Mouse (Mus musculus) frontal cortex, postnatal 36 days (tissue): Measurements from ENCODE around the gene Tmeff1.
A peak's percentile ranks its signal among the peaks of the same experiment; 100 is the strongest.

Experiments
- DNase-seq, 2 experiments: peaks; one replicate each; pipeline ENCODE4 v3.0.0; 2022; ENCODE audit warnings: low spot score in 2 of 2

The Tmeff1 gene

DNA sequence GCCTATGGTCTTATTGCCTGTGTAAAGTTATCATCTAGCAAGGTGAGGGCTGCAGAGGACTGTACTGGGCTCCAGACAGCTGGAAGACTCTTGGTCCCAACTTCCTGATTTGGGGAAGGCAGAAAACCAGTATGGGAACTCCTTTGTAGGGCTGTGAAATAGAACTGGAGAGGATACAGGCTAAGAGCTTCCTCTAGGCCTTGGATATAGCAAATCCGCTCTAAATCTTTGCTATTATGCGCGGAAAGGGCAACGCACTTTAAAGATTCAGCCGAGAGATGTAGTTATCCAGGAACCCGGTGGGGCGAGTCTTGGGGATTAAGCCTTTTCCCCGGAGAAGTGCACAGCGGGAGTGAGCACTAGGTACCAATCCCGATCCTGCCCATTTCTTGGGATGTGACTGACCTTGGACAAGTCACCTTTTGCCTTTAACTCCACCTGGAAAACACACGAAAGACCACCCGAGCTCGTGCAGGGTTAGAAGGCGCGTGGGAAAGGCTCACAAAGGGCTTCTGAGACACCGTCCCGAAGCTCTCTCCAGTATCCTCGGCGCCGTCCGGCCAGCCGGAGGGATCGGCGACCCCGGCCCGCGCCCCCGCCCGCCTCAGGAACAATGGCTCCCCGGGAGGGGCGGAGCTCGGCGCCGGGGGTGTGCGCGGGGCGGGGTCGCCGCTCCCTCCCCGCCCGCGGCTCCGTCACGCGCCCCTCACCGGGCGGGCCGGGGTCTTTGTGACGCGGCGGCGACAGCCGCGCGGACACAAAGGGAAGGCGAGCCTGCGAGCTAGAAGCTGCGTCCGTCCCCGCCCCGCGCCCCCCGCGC lies at the start of gene Tmeff1:
Tmeff1 (plus strand) TSS at position 754 of the 820 bp plus-strand sequence.
- DNase-seq: peak; percentile 31 to 39

GRCm38 (mm10) chr4:48536275-48536674 lies 48.7 kb upstream of the Tmeff1 start:
- no peak for DNase-seq

- no peak for DNase-seq
Measured at GRCm38 (mm10) chr4:48537024-48537423, 48.0 kb upstream of the Tmeff1 start.

DNA sequence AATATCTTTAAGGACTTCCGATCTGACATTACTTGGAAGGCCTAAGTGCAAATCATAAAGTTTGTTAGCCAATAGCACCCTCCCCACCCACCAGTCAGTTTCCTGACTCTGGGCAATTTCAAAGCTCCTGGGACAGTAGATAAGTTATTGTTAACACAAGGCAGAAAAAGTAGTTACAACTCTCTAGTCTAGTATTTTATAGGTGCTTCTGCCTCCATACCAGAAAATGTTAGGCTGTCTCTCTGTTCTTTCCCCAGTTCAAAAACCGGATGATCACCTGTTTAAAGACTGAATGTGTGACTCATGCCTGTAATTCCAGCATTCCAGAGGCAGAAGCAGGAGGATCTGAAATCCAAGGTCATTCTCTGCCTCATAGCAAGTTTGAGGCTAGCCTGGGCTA lies 46.4 kb upstream of the Tmeff1 start:
- DNase-seq: no peak

DNA sequence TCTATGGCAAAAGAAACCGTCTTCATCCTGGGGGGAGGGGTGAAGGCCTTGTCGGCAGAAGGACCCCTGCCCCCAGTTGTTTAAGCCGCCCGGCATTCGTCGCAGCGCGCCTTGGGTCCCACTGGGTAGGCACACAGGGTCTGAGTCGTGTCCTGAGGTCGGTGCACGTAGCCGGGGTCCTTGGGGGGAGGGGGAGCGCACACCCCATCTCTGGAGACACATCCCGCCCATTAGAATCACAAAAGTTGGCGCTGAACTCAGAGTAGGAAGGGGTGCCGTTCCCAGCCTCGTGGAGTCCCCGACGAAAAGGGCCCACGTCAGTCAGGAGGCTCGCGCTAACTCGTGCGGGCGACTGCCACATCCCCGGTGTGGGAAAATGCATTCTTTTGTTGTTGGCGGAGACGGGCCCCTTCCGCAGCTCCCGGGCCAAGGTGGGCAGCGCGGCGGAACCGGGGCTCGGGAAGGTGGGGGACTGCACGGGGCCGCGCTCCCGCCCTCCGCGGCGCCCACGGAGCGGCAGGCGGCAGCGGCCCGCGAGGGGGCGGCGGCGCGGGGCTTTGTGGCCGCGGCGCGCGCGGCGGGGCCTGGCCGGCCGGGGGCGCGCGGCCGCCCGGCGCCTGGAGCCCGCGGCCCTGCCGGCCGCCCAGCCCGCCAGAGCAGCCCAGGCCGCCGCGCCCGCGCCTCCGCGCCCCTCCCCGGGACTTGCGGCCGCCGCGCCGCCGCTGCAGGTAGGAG lies 45.0 kb upstream of the Tmeff1 start, which contains the start of gene Msantd3:
Msantd3 (plus strand) TSS at position 95 of the 735 bp plus-strand sequence.
- peak; percentile 41 to 50 for DNase-seq

DNA sequence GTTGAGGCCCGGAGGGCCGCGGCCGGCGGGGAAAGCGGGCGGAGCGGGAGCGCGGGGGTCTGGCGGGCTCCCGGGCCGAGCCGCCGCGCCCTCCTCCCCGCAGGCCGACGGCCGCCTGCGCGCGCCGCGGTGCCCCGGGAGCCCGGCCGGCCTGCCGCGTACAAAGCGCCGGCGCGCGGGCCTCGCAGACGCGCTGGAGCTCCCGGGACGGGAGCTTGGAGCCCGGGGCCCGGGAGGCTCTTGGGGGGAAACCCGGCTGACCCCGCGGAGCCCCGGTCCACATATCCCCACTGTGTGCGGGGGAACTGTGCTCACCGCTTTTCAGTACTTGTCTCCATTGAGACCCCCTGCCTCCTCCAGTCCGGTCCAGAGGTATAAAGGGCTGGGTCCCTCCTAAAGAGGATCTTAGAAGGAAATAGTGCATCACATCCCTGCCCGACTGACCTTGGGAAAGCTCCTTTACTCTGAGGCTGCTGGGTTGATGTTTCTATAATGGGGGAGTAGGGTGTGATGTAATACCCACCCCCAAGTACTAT lies 44.3 kb upstream of the Tmeff1 start:
- peak; percentile 38 to 40 for DNase-seq

- DNase-seq: no peak
Measured at GRCm38 (mm10) chr4:48541526-48542250, 43.3 kb upstream of the Tmeff1 start.

DNA sequence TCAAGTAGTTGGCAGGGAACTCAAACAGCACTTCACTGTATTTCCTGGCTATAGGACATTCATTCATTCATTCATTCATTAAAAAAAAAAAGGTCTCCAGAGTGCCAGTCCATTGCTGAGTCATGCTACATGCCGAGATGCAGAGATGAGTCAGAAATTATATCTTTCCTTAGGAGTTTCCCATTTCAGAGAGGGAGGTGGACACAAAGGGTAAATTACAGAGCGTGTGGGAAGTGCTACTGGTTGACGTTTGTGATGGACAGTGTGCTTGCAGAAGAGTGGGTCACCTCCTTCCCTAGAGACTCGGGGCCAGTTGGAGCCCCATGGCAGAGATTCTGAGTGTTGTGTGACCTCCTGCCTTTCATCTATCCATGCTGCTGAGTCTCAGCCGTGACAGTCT lies 42.6 kb upstream of the Tmeff1 start:
- DNase-seq: no peak

DNA sequence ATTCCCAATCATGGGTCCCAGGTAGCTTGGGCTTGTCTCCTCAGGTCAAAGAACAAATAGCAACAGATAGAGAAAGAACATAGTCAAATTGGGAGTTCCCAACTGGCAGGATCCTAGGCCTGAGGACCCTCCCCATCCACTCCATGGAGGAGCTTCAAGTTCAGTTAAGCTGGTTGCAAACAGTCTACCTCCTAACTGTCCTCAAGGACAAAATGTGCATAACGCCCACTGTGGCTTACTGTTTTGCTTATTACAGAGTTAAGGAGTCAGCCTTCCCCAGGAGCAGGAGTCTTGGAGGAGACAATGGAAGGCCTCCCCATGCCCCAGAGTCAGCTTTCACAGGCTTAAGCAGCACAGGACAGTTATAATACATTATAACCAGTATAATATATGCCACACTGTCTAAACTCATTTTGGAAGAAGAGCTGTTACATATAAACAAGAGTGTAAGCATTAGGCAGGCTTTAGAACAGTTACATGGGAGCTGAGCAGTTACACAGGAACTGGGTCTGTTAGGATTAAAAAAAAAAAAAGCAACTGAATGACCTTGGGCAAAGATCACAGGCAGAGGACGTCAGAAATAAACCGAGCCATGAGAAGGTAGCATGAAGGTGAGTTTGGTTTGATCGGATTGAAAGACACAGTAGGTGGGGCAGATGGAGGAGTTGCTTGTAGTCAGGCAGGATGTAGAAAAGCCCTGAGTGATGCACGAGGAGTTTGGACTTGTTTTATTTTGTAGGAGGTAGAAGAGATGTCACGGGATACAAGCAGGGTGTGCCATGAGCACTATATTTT lies 41.7 kb upstream of the Tmeff1 start:
- DNase-seq: no peak

DNA sequence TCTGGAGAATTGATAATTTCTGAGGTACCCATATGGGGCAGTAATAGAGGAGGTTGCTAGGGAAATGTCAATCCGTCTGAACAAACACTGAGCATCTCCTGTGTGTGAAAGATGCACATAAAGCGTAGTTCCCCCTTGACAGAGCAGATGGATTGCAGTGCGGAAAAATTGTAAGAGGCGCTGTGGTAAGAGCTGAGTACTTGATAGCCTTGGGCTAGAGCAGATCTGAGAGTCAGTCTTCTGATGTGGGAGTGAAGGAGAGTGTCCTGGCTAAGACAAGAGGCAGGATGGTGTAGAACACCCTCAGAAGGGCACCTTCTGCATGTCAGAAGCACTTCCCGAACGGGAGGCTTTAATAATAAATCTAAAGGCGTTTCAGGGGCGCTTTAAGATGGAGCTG lies 40.8 kb upstream of the Tmeff1 start:
- no peak for DNase-seq

- no peak for DNase-seq
Measured at GRCm38 (mm10) chr4:48545966-48546365, 39.0 kb upstream of the Tmeff1 start.

DNA sequence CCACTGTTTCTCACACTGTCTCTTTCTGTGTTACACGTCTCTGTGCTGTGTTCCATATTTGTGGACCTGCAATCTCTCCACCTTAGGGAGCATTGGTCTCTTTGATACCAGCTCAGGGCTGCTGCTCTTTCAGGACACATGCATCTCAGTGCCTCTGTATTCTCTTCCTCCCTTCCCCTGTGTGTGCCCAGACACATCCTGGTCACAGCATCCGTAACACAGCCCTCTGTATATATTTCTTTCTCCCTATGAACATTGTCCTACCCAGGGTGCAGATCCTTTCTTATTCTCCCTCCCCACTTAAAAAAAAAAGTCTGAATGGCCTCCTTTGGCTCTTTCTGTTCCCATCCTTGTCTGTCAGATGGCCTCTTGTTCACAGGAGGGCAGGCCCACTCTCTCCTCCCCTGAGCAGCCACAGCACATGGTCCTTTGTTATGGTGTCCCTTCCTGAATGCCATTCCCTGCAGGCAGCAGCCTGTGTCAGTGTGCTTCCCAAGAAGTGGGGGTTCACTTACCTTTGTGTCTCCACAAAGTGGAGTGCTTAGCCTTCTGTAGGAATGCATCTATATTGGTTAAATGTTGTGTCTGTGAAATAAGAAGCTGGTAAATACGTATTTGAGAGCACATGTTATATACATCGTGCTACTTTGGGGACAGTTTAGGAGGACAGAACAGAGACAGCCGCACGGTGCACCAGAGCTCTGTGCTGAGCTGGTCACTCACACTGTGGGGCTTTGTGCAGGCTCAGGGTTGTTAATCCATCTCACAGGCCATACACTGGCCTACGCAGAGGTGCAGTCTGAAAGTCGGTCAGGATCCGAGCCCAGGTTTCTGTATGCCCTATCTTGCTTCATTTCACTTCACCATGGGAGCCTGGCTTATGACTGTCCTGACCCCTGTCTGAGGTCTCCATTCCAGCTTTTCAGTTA lies 38.1 kb upstream of the Tmeff1 start:
- DNase-seq: no peak

DNA sequence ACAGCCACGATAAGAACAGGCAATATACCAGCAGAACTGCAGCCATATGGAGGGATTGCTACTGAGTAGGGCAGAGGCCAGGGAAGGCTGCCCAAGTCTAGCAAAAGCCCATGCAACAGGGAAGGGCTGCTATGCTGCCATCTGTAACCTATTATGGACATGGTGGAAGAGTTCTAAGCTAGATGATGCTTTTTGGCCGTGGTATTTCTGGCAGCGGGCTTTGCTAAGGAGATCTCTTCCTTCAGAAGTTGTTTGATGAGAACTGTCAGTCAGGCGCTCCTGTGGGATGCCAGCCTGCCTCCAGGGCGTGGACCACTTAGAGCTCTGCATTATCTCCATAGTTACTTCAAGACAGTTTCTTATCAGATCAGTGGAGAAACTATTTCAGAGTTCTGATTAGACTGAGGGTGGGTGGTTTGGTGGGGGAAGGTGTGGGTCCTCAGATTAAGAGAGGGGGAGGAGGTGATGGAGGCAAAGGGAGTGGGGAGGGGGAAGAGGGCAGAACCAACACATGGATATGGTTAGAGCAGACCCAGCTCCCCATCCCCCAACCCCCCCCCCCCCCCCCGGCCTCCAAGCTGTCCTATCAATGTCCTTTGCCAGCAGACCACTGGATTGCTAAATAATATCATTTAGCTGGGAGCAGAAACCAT lies 36.5 kb upstream of the Tmeff1 start:
- no peak for DNase-seq

- DNase-seq: no peak
Measured at GRCm38 (mm10) chr4:48549661-48550060, 35.3 kb upstream of the Tmeff1 start.

GRCm38 (mm10) chr4:48552486-48553064 lies 32.4 kb upstream of the Tmeff1 start:
- no peak for DNase-seq

- no peak for DNase-seq
Measured at GRCm38 (mm10) chr4:48554132-48554531, 30.8 kb upstream of the Tmeff1 start.

- peak in 1 of 2 experiments; percentile 64 for DNase-seq
Measured at GRCm38 (mm10) chr4:48555729-48556128, 29.2 kb upstream of the Tmeff1 start.

DNA sequence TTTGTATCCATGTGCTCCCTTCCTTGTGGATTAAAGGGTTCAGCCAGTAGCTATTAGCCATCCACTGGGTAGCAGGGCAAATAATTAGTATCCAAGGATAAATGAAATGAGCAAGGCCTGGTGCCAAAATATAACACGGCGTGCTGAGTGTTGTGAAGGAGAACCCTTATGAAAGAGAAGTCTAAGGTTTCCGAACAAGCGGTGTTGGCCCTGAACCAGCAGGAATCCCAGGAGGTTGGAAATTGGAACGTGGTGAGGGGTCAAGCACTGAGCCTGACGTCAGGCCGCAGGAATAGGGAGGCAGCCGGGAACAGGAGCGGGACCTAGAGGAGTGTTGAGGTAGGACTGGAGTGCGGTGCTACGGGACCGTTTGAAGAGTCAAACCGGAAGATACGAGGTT lies 25.3 kb upstream of the Tmeff1 start:
- no peak for DNase-seq

DNA sequence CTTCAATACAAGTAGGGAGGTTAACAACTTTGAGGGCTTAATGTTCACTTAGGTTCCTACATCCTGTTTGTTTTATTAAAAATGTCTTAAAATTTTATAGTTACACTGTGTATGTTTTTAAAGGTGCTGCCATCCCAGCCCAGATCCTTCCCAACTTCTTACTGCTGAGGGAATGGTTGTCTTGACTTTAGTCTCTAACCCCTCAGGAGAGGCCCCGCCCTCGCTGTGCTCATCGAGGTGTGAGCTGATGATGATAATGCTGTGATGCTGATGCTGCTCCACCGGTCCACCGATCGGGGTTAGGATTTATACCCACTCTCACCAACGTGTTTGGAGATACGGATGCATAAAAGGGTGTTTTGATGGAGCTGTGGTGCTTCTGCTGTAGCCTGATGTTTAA lies 23.1 kb upstream of the Tmeff1 start:
- DNase-seq: no peak
